Mouse (Mus musculus) myocyte (in vitro differentiated cells): ENCODE measurements at regions not wholly inside any gene's neighbourhood (a gene's known extent, or its start where the extent isn't known, plus 50 kb on each side); places are given as distances from the start of the nearest gene placed in this dataset.

Experiments
- E2F4 ChIP-seq: IDR thresholded peaks from one replicate; pipeline ENCODE4 v1.6.1; 2011; ENCODE audit warnings: mild to moderate bottlenecking, control low read depth, moderate library complexity; ENCODE audit not compliant: insufficient read depth
- MYOD1 ChIP-seq, 3 experiments: IDR thresholded peaks; one replicate each; pipeline ENCODE4 v1.6.1; 2011; ENCODE audit warnings: control low read depth in 2 of 3, low read depth in 2 of 3, mild to moderate bottlenecking in 2 of 3, moderate library complexity in 1 of 3; ENCODE audit not compliant: insufficient read length in 2 of 3, control insufficient read depth in 1 of 3
- POLR2A ChIP-seq: IDR thresholded peaks from one replicate; pipeline ENCODE4 v1.6.1; 2011; ENCODE audit warnings: low read depth, mild to moderate bottlenecking, control low read depth, moderate library complexity; ENCODE audit not compliant: insufficient read length
- POLR2AphosphoS2 ChIP-seq: IDR thresholded peaks from one replicate; pipeline ENCODE4 v1.6.1; 2011; ENCODE audit warnings: low read depth, control low read depth; ENCODE audit not compliant: insufficient read length
- SRF ChIP-seq: IDR thresholded peaks from one replicate; pipeline ENCODE4 v1.6.1; 2011; ENCODE audit warnings: low read depth; ENCODE audit not compliant: control insufficient read depth, insufficient read length
- TCF12 ChIP-seq: IDR thresholded peaks from one replicate; pipeline ENCODE4 v1.6.1; 2011; ENCODE audit warnings: mild to moderate bottlenecking, control low read depth; ENCODE audit not compliant: poor library complexity, insufficient read depth, severe bottlenecking
- TCF3 ChIP-seq: IDR thresholded peaks from one replicate; pipeline ENCODE4 v1.6.1; 2011; ENCODE audit warnings: low read depth, control low read depth; ENCODE audit not compliant: insufficient read length

DNA sequence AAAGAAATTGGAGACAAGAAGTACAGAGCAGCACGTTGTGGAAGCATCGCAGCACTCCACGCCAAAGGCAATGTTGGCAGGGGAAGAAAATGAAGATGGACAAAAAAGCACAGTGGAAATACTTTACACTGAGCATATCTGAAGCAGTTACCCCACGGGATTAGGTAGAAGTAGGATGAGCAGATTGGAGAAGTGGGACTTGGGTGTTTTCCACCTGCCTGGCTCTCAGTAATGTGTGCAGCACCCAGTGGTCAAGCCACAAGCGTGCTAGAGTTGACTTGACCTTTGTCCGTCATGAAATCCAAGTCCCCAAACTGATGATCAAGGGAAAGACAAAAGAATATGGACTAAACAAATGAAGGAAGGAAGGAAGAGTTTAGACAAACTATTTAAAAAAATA, 235.1 kb upstream of the Btg1 start:
- no peak for TF ChIP-seq MYOD1 (IDR thresholded peaks at IDR 0.05; ENCODE audit: control insufficient read depth in 1 of 3, insufficient read length in 2 of 3, low read depth in 2 of 3)
- TF ChIP-seq POLR2A, result no peak
- no peak for TF ChIP-seq TCF12
- TF ChIP-seq TCF3, result no peak
- TF ChIP-seq SRF, result no peak
- TF ChIP-seq POLR2AphosphoS2, result no peak
- no peak for TF ChIP-seq E2F4
